Mouse (Mus musculus) regulatory T cell (primary cell): ENCODE data around the gene Atp8b3.

Source experiments
- in situ Hi-C: fragments of 300-600 bp; cut with MboI, MseI; formaldehyde crosslinking; loops from one replicate; pipeline ENCODE4 v1.15.1; 2025; ENCODE audit warnings: high pct_unique_total_duplicates

Gene Atp8b3

GRCm38 (mm10) chr10:80569664-80570066, 30.7 kb upstream of the Atp8b3 start:
- in situ Hi-C loops: no loop called here

GRCm38 (mm10) chr10:80568876-80569275, 30.0 kb upstream of the Atp8b3 start:
- in situ Hi-C loops: no loop called here

DNA sequence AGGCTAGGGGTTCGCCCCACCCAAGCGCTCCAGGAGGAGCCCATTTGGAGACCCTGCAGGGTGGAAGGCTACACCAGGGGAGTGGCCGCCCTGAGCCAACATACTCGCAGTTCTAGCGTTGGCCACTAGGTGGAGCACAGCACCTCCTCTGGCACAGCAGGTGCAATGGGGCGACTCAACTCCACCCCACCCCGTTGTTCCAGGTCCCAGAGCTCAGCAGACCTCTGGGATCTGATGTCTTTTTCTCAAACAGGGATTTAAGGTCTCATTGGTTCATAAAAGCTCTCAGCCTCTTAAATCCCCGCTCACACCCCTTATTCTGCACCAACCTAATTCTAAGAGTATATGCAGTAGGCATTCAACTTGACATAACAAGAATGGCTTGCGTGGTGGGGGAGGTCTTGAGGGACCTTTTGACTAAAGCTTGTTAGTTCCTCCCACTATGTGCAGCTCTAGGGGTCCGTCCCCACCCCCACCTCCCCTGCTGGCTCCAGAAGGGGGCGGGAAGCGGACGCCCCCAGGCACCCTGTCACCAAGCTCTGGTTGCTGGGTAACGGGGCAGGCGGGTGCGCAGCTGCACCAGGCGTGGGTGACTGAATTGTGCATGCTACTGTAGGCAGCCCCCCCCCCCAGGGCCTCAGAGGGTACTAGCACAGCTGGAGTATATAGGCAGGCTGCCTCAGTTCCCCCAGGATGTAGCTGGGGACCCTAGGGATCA, 27.6 kb upstream of the Atp8b3 start:
- in situ Hi-C loops: no loop called here

DNA sequence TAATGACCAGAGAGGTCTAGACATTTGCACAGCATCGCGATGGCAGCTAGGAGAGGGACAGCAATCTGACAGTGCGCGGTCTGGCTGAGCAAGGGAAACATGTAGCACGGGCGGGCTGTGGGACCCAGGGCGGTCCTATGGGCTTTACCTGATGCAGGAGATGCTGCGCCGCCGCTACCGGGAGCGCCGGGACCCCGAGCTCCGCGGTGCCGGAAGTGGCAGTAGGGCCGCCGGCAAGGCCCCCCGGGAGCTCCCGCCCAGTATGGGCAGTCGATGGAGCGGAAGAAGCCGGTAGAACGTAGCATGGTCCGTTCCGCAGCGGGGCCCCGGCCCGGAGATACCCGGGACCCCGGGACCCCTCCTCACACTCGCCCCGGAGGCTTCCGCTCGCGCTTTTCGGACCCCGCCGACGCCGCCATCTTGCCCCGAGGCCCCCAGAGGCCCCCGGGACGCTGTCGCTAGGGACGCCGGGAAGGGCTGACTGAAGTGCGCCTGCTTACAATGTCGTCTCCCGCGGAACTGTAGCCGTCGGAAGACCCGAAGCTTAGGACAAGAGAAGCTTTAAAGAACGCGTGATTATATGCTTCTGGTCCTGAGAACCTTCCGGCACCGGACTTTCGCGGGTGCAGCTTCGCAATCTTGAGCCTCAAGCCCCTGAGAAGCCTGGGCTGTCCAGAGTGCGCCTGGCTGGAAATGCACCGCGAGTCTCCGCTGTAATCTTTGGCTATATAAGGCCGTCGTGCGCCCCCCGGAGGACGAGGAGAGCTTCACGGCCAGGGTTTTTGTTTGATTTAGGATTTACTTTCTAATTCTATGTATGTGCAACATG, 22.4 kb upstream of the Atp8b3 start, which contains the start of gene Rexo1:
Rexo1 (minus strand) TSS at position 445 of the 829 bp plus-strand sequence.
- in situ Hi-C loops: no loop called here

GRCm38 (mm10) chr10:80560621-80561020, 21.7 kb upstream of the Atp8b3 start:
- in situ Hi-C loops: no loop called here

DNA sequence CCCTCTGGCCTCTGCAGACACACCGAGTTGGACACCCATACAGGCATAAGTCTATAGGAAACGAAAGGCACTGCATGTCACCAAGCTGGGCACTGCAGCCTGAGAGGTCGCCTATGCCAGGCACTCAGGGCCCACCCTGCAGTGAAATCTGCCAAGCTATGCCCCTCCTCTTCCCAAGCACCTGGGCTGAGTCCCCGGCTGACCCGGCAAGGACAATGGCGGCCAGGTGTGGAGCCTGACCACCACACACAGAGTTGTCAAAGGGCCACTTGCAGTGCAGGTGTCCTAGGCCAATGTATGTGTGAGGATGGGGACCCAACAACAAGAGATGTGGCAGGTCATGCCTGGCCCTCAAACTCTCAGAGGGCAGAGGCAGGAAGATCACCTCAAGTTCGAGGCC, 20.5 kb upstream of the Atp8b3 start:
- in situ Hi-C loops: no loop called here

DNA sequence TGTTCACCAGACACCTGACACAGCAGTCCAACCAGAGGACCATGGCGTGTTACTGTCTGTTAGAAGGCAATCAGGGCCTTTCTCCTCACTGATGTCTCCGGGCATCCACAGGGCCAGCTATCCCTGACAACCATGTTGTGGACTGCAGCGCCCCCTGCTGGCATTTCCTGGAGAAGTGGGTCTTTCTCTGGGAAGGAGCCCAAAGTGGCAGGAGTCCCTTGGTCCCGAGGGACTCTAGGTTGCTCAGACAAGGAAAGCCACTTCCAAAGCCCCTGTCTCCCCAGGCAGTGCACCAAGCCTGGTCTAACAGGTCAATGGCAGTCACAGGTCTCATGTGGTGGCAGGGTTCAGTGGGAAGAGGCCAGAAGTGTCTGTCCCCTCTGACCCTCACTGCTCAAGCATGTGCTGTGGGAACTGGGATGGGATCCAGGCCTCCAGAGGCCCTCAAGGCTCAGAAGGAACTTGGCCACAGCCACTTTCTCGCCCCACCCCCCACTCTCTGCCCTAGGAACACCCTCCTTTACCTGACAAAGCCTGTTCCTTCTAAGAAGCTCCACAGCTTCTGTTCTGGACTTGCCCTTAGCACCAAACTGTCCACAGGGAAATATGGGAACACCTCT, 18.5 kb upstream of the Atp8b3 start:
- in situ Hi-C loops: no loop called here

DNA sequence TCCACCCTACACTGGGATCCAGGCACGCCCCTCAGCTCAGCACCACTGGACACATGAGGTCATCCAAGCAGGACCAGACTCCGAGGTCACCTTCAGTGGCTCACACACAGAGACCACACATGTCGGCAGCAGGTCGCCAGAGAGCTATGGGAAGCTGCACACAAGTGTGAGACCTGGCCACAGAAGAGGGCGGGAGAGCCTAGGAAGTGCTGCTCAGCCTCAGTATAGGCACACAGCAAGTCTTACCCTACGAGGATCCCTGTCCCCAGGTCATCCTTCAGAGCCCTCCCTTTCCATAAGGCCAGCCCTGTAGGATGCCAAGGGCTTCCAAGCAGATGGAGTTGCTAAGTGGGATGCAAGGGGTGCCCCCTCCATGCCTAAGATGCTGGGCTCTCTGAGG, 15.1 kb upstream of the Atp8b3 start:
- in situ Hi-C loops: no loop called here

- in situ Hi-C loops: no loop called here
These were observed 14.7 kb upstream of the Atp8b3 start for GRCm38 (mm10) chr10:80553575-80553974.

DNA sequence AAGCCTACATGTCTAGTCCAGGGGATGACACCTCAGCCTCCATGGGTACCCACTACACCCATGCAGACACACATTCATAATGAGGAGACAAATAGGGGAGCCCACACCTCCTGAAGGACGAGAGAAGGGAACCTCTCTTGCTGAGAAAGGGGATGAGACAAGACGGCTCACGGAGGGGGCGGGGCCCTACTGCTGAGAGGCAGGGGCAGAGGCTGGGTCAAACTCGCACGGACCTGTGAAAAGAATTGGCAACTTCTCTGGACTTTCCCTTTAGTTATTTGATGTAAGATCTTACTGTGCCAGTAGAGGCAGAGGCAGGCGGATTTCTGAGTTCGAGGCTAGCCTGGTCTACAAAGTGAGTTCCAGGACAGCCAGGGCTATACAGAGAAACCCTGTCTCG, 13.4 kb upstream of the Atp8b3 start:
- in situ Hi-C loops: no loop called here

- in situ Hi-C loops: no loop called here
These were observed 10.4 kb upstream of the Atp8b3 start for GRCm38 (mm10) chr10:80549279-80549678.

DNA sequence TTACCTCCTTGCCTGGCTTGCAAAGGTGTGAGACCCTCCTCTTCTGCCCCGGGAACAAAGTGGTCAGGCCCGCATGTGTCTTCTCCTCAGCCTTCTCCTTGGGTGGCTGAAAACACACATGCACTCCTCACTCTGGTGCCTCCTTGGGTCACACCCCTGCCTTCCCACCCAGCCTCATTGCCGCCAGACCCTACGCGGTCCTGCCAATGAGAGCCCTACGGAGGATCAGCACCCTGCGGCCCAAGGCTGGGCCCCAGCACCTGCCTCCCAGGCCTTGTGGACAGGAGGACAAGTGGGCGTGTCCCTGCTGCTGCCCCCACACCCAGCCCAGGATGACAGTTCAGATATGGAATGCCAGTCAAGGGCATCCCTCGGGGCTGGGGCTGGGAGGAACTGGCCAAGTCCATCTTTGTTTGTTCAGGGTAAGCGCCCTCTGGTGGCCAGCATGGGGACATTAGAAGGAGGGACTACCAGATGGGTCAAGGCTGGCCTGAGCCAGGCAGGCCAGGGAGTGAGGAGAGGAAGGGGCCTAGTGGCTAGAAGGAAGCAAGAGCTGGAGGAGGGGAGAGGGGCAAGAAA, 9.6 kb upstream of the Atp8b3 start:
- in situ Hi-C loops: no loop called here

DNA sequence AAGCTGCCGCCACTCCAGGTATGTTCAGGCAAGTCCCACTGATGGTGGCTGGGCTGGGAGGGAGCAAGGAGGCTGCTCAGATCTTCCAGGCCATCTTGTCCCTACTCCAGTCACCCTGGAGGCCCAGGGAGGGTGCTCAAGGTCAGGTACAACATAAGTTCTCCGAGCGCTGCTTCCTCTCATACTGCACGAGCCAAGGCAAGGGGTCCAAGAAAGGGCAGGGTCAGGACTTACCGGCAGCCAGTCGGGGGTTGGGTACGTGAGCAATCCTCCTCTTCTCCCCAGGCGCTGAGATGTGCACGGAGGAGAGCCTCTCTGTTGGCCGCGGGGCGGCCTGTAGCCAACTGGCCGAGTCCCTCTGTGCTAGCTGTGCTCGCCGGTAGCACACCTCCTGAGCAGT, 8.6 kb upstream of the Atp8b3 start:
- in situ Hi-C loops: no loop called here

- in situ Hi-C loops: no loop called here
These were observed 8.0 kb upstream of the Atp8b3 start for GRCm38 (mm10) chr10:80546945-80547344.

DNA sequence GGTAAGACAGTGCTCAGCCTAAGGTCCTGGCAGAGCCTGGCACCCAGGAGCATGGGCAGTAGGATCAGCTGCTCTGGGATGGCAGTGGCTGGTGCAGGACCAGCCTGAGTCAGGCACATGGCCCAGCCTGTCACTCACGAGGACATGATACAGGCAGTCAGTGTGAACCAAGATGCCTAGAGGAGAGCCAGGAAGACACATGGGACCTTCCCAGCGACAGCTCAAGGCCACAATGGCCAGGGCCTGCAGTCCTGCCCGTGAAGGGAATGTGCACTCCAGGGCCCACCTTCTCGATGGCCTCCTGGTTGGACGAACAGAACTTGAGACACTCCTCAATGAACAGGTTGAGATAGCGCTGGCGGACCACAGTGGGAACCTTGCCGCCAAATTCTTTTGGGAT, 6.7 kb upstream of the Atp8b3 start:
- in situ Hi-C loops: no loop called here

DNA sequence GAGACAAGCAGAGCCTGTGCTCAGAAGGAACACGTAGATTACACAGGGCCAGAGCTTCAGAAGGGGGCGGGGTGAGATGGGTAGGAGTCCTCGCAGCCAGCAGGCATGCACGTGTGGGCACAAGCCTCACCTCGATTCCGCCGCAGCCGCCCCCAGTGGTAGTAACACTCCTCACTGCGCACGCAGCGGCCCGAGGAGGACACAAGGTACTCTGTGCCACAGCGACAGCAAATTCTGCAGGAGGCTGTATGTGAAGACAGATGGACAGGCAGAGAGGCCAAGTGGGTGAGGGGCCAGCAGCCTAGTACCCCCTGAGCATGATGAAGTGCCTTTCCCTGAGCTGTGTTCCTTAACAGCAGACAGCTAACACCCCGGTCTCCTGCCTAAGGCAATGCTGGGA, 4.9 kb upstream of the Atp8b3 start:
- in situ Hi-C loops: no loop called here

- in situ Hi-C loops: no loop called here
These were observed 569 bp upstream of the Atp8b3 start for GRCm38 (mm10) chr10:80539493-80539892.

DNA sequence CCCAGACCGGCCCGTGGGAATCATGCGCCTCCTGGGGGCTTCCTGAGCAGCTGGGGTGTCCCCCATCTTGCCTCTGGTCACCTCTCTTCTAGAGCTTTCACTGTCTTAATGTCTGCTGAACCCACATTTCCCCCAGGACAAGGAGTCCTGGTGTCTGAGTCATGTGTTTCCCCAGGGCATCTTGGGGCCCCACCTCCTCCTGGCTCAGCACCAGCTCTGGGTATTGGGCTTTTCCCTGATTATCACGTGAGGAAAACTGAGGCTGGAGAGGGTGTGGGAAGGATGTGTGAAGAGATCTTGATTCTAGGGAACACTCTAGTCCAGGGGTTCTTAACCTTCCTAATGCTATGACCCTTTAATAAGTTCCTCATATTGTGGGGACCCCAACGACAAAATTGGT, 744 bp downstream of the Atp8b3 start:
- in situ Hi-C loops: no loop called here

GRCm38 (mm10) chr10:80535711-80536110, 3.2 kb downstream of the Atp8b3 start:
- in situ Hi-C loops: no loop called here

DNA sequence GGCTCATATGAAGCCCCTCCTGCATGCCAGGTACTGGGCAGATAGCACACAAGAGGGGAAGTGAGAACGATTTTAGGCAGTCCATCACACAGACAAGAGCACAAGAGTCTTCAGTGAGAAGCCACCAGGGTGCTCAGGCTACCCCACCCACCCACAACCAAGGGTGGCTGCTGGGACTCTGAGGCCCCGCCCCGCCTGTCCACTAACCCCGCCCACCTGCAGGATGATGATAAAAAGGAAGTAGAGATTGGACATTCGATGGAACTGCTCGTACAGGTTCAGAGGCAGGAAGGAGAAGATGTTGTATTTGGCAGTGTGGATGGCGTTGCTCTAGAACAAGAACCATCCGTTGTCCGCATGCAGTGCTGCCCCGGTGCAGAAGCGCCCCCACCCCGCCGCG, 3.9 kb downstream of the Atp8b3 start:
- in situ Hi-C loops: no loop called here

DNA sequence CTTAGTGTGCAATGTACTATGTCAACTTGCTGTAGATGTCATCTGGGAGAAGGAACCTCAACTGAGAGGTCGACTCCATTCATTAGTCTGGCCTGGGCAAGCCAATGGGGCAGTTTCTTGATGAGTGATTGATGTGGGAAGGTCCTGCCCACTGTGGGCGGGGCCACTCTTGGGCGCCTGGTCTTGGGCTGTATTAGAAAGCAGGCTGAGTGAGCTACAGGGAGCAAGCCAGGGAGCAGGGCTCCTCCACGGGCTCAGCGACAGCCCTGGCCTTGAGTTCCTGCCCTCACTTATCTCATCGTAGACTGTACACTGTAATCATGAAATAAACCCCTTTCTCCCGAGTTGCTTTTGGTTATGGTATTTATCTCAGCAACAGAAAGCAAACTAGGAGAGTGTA, 5.2 kb downstream of the Atp8b3 start:
- in situ Hi-C loops: no loop called here

- in situ Hi-C loops: no loop called here
These were observed 6.1 kb downstream of the Atp8b3 start for GRCm38 (mm10) chr10:80532783-80533182.
